Mouse (Mus musculus) testis, adult 2 months (tissue): ENCODE measurements at regions not wholly inside any gene's neighbourhood (a gene's known extent, or its start where the extent isn't known, plus 50 kb on each side); places are given as distances from the start of the nearest gene placed in this dataset.

Source experiments
- H3K27ac ChIP-seq: fragments of 200-500 bp; 2 replicates; pipeline ENCODE4 v1.5.1; 2012; ENCODE audit warnings: low read depth, low read length; ENCODE audit not compliant: control insufficient read depth, insufficient read depth
- H3K27me3 ChIP-seq: fragments of 200-500 bp; 2 replicates; pipeline ENCODE4 v1.6.1; 2012; ENCODE audit warnings: mild to moderate bottlenecking, low read length, moderate library complexity; ENCODE audit not compliant: control insufficient read depth, insufficient read depth
- H3K36me3 ChIP-seq: fragments of 200-500 bp; 2 replicates; pipeline ENCODE4 v1.6.1; 2012; ENCODE audit warnings: mild to moderate bottlenecking, low read length; ENCODE audit not compliant: control insufficient read depth, insufficient read depth
- H3K4me1 ChIP-seq: fragments of 200-500 bp; 2 replicates; pipeline ENCODE4 v1.6.1; 2012; ENCODE audit warnings: low read length; ENCODE audit not compliant: control insufficient read depth, insufficient read depth
- H3K4me3 ChIP-seq: fragments of 200-500 bp; 2 replicates; pipeline ENCODE4 v1.5.1; 2012; ENCODE audit warnings: low read depth, mild to moderate bottlenecking, low read length, moderate library complexity, mixed read lengths; ENCODE audit not compliant: control insufficient read depth
- CTCF ChIP-seq: fragments of 200-500 bp; IDR thresholded peaks from 2 replicates; pipeline ENCODE4 v1.5.1; 2012; ENCODE audit warnings: low read depth, mild to moderate bottlenecking, inconsistent platforms, low read length, moderate library complexity; ENCODE audit not compliant: control insufficient read depth, insufficient read depth, insufficient replicate concordance
- POLR2A ChIP-seq: fragments of 200-500 bp; IDR thresholded peaks from 2 replicates; pipeline ENCODE4 v1.6.1; 2012; ENCODE audit warnings: low read depth, mild to moderate bottlenecking, inconsistent platforms, low read length, moderate library complexity; ENCODE audit not compliant: control insufficient read depth

DNA sequence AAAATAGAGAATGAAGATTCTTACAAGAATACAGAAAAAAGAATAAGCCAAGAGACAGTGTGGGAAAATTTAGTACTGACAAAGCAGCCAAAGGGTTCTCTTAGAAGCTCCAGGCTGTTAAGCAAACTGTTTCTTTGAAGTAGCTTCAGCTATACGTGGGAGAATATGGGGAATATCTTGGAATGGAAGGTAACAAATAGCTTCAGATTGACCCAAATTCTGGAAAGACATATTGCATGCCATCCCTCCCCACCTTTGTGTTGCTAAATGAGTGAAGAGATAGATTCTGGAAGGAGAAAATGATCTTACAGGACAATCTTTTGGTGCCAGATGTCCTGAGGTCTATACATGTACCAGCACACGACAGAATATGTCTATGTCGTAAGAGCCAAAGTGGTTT lies 591.9 kb upstream of the Cdh6 start:
- Histone ChIP-seq H3K4me1 (no peaks in the 10 kb centered on the region; the same call in 1 of the 2 replicates), H3K36me3 (no peaks in the 10 kb centered on the region), H3K27me3 (no peaks in the 10 kb centered on the region), H3K27ac (no peak overlapping the region), H3K4me3 (no peak overlapping the region)
- no peak for TF ChIP-seq CTCF
- TF ChIP-seq POLR2A = no peak

DNA sequence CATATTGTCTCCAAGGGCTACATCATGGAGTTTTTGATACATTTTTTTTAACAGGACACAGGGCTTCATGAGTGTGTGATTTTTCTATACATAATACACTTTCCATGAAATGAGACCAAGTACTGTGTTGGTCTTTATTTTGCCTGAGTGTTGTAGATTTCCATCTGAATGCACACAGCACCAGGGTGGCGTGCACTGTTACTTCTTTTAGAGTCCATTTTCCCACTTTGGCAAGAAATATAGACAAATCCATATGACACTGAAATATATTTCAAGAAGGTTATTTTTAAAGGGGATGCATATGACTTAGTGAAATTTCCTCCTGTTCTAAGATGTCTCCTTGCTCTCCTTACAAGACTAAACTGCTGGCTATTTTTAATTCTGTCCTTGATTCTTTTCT lies 591.1 kb upstream of the Cdh6 start:
- H3K27me3 ChIP-seq = no peaks in the 10 kb centered on the region
- H3K4me3 ChIP-seq = no peak overlapping the region
- TF ChIP-seq CTCF (no peak), POLR2A (no peak)
- no peak overlapping the region for H3K27ac ChIP-seq
- H3K36me3 ChIP-seq = no peaks in the 10 kb centered on the region
- H3K4me1 ChIP-seq = no peaks in the 10 kb centered on the region; the same call in 1 of the 2 replicates

DNA sequence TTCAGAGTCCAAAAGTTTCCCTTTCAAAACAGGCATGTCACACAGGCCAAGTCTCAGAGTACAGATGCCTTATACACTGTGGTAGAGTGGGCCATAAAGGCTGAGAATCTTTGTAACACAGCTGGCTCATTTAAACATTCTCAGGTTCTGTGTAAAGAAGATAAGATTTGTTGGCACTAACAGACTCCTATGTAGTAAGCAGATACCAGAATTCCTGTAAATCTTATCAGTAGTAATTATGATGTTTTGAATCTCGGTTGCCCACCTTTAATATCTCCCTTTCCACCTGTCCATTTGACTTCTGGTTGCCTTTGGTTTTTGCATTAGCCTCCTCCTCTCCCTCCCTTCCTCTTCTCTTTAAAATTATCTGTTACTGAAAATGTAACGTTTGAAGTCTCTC lies 573.1 kb upstream of the Cdh6 start:
- H3K27ac ChIP-seq = no peak overlapping the region
- no peak overlapping the region for H3K4me3 ChIP-seq
- no peaks in the 10 kb centered on the region for H3K36me3 ChIP-seq
- no peaks in the 10 kb centered on the region for H3K27me3 ChIP-seq
- TF ChIP-seq POLR2A = no peak
- TF ChIP-seq CTCF = no peak
- no peaks in the 10 kb centered on the region for H3K4me1 ChIP-seq

DNA sequence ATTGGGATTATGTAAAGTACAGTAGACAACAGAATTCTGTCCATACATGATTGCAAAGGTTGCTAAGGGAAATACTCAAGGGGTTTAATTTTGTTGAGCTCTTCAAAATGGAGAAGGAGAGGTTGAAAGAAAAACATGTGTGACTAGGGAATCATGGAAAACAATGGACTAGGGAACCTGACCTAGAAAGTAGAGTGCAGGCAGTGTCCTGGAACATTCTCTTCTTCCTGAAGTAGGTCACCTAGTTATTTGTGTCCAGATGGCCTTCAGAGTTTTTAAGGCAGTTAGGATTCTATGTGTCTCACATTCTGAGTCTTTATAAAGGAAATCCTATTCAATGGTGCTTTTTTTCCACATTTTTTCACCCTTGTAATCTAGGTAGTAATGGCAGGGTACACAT lies 532.8 kb upstream of the Cdh6 start:
- Histone ChIP-seq H3K27me3 (no peaks in the 10 kb centered on the region), H3K27ac (no peak overlapping the region), H3K4me3 (no peak overlapping the region), H3K36me3 (no peaks in the 10 kb centered on the region), H3K4me1 (no peaks in the 10 kb centered on the region)
- TF ChIP-seq CTCF (no peak), POLR2A (no peak)

DNA sequence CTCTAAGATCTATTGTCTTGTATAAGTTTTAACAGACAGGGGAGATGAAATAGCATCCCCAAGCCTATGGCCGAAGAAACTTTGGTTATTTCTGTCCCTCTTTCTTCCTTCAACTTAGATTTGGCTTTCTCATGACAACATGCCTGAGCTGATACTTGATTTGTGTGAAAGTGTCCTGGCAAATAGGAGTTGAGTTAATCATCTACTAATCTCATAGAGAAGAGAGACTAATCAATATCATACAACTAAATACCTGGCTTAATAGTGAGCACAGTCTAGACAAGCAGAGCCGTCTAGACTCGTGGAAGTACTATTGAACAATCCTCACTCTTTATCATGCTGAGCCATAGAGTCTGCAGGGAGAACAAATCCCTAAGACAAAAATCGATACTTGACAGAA lies 531.7 kb upstream of the Cdh6 start:
- H3K27me3 ChIP-seq = no peaks in the 10 kb centered on the region
- no peak overlapping the region for H3K4me3 ChIP-seq
- no peaks in the 10 kb centered on the region for H3K4me1 ChIP-seq
- no peaks in the 10 kb centered on the region for H3K36me3 ChIP-seq
- TF ChIP-seq POLR2A (no peak), CTCF (no peak)
- no peak overlapping the region for H3K27ac ChIP-seq

DNA sequence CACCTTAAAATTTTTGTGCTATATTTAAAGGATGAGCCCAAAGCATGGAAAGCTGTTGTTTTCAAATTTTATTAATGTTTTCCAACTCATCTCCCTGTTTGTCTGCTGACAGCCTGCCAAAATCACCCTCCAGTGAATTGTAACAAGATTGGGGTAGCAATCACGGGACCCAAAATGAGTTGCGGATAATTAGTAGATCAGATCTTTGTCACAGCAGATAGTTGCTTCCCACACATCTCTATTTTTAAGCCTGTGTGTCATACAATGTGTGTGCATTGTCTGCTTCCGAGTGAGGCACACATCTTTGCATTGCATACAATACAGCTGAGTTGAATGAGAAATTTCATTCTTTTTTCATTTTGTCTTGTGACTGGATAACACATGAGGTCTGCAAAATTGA lies 494.7 kb upstream of the Cdh6 start:
- Histone ChIP-seq H3K4me1 (no peaks in the 10 kb centered on the region), H3K4me3 (no peak overlapping the region), H3K27ac (no peak overlapping the region), H3K36me3 (no peaks in the 10 kb centered on the region), H3K27me3 (no peaks in the 10 kb centered on the region)
- TF ChIP-seq POLR2A = no peak
- no peak for TF ChIP-seq CTCF

DNA sequence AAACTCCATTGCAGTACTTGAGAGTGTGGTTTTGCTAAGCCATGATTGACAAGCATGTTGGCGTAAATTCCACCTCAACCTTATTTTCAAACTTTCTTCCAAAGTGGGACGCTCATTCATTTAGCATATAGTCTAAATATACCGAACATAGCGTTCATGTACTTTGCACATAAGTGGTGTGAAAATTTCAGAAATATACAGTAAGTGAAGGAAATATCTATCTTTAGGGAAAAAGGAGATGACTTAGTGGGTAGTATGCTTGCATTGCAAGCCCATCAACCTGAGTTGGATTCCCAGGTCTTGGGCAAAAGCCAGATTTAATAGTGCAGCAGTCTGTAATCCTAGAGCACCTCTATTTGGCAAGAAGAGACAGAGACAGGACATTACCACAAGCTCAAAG lies 493.8 kb upstream of the Cdh6 start:
- Histone ChIP-seq H3K27me3 (no peaks in the 10 kb centered on the region), H3K27ac (no peak overlapping the region), H3K36me3 (no peaks in the 10 kb centered on the region), H3K4me1 (no peaks in the 10 kb centered on the region), H3K4me3 (no peak overlapping the region)
- TF ChIP-seq CTCF = no peak
- TF ChIP-seq POLR2A = no peak

DNA sequence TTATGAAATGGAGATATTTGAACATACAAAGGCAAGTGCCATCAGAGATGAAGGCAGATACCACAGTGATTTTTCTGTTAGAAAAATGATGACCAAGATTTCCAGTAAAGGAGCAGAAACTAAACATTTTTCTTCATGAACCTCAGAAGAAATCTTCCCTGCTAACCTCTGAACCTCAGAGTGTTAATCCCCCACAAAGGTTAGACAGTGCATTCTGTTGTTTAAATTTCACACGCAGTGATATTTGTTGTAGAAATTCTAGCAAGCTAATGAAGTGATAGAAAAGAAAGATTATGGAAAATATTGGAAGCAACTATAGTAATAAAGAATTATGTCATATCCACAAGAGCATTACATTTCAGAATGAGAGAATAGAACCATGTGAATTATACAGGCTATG lies 488.8 kb upstream of the Cdh6 start:
- Histone ChIP-seq H3K4me1 (no peaks in the 10 kb centered on the region), H3K27ac (no peak overlapping the region), H3K27me3 (no peaks in the 10 kb centered on the region), H3K36me3 (no peaks in the 10 kb centered on the region), H3K4me3 (no peak overlapping the region)
- TF ChIP-seq POLR2A (no peak), CTCF (no peak)

DNA sequence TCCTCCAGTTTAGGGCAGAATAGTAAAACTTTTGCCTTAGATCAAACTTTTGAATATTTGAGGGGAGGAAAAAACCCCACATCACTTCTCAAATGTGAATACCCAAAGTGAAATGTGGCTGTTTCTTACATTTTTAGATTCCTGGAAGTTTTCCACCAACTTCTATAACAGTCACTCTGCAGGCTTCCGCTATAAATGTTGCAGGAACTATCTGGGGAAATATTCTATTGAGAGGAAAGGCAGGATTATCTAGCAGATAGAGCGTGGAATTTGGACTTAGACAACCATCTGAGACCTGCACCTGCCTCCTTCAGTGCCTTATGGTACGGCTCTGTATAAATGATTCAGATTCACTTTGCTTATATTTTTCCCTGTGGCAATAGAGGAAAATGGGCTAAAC lies 481.6 kb upstream of the Cdh6 start:
- TF ChIP-seq CTCF = no peak
- TF ChIP-seq POLR2A = no peak
- H3K36me3 ChIP-seq = no peaks in the 10 kb centered on the region
- no peak overlapping the region for H3K27ac ChIP-seq
- no peak overlapping the region for H3K4me3 ChIP-seq
- H3K27me3 ChIP-seq = no peaks in the 10 kb centered on the region
- no peaks in the 10 kb centered on the region for H3K4me1 ChIP-seq
